Mouse (Mus musculus) left cerebral cortex, postnatal 36 days (tissue): Measurements from ENCODE around the gene Ppp1r36. TPM values are rescaled to one million over a fixed set of nuclear protein-coding genes. Genes with fewer than 3 reads are reported as not detected.

Experiments
- DNase-seq, 2 experiments: peaks; one replicate each; pipeline ENCODE4 v3.0.0; 2021 to 2022; ENCODE audit warnings: low spot score in 2 of 2, mixed read lengths in 1 of 2
- intact Hi-C: fragments of 180-260 bp; cut with DNase I; formaldehyde crosslinking; loops from one replicate; pipeline ENCODE4 v1.15.1; 2025
- total RNA-seq, 2 experiments: library from RNA; stranded (reverse); gene quantifications; 2 replicates each; pipeline ENCODE4 v1.2.3; 2021

Gene Ppp1r36
- total RNA-seq, 2 experiments from 2014 or later, result 1.2 to 1.3 TPM

DNA sequence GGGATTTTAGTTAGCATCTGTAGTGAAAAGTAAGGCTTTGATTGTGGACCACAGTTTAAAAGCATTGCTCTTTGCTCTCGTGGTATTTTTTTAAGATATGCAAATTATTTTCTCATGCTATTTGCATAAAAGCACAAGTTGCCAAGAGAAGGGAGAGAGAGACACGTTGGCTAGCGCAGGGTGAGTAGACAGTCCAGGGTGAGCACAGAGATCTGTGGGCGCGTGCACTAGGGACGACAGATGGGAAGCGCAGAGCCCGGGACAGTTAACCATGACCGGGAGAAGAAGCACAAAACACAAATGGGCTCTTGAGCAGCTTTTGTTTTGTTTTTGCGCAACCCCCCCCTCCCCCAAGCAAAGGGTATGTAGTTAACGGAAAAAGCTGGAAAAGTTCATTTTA lies 28.5 kb upstream of the Ppp1r36 start:
- intact Hi-C loops, result no loop called here
- DNase-seq, result no peak

DNA sequence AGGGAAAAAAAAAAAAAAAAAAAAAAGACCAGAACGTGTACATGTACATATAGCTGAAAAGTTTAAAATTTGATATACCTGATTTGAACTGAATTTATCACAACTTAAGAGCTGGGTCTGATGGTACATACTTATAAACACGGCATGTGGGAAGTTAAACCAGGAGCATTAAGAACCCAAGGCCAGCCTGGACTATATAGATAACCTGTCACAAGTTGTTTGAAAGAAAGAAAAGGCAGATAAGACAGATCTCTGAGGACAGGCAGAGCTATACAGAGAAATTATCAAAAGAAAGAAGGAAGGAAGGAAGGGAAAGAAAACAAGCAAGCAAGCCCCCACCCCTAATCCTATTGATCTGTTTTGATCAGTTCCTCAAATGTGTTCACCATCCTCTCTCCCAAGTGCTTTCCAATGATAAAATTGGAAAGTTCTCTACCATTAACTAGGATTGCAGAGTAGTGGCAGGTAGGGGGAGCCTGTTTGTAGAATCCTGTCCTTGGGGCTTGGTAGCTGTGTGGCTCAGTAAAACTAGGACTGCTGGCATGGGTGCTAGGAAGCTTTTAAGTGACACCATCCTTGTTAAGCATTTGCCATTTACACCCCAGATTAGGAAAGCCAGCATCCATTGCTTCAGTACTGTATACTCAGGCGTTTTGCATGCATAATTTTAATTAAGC lies 25.6 kb upstream of the Ppp1r36 start:
- intact Hi-C loops, result no loop called here
- no peak for DNase-seq

- intact Hi-C loops, result no loop called here
- DNase-seq, result no peak
These were observed 24.4 kb upstream of the Ppp1r36 start for GRCm38 (mm10) chr12:76392979-76393378.

DNA sequence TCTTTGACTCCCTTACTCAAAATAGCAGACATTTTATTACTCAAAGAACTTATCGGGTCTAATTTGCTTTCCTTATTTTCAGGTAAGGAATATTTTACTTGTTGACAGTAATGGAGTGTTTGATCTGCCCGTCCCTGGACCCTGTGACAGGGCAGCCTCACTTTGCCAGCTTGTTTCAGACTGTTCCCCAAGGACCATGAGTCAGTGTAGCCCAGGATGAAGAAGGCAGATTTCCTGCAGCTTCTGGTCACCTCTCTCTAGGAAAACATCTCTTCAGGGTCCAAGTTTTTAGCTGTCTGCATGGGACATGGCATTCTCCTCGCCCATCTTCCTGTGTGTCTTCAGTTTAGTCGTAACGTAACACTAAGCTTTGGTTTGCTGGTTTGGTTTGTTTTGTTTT lies 20.1 kb upstream of the Ppp1r36 start:
- no peak for DNase-seq
- intact Hi-C loops, result no loop called here

DNA sequence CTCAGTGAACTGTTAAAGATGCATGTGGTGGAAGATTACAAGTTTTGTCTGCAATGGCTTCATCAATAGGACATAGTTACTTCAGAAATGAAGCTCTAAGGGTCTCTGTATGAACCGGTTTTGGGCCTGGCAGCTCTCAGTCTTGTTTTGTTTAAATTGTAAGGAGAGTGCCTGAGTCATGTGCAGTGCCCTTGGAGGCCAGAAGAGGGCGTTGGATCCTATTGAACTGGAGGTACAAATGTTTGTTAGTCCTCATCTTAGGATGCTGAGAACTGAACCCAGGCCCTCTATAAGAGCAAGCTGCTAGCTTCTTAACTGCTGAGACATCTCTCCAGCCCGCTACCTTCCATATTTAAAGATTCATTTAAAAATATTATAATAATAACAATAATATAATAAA lies 15.7 kb upstream of the Ppp1r36 start:
- DNase-seq, result no peak
- intact Hi-C loops, result loop anchor here (2.0 kb wide), 1 partner anchor 63 kb away; no protein-coding TSS in a partner anchor

DNA sequence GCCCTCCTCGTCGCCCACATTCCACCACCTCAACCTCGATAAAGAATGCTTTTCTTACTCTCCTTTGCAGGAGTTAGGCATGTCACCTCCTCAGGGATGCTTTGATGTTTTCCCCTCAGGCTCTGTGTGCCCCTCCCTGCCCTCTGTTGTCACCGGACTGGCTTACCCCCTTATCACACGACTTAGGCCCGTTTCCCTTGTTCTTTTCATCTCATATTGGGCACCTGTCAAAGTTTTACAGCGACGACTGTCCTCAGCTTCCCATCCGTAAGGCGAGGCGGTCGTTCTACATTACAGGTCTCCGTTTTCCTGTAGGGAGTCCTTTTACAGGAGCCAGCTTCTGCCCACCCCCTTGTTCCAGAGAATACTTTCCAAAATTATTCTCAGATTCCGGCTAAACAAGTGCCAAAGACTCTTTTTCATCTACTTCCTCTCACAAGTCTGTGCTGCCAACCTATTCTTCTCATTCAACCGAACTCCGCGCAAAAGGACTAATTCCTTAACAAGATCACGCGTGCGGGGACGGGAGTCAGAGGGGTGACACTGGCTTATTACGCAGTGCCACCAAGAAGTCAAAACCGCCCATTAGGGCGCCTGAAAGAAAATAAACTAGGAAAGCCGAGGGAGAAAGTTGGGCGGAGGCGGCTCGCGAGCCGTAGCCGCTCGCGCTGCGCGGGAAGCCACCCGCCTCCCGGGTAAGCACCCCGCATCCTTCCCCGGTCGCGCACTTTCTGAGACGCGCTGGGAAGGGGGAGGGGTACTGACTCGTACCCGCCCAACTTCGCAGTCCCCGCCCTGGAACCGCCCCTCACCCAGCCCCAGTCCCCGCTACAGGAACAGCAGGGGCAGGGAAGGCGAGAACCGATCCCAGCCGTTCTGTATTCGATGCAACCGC lies 14.1 kb upstream of the Ppp1r36 start:
- no peak for DNase-seq
- intact Hi-C loops, result loop anchor here (1.0 to 2.0 kb wide), 2 partner anchors 33 to 62 kb away; partner anchors contain the start of gene Zbtb1

GRCm38 (mm10) chr12:76403886-76404537 lies 13.3 kb upstream of the Ppp1r36 start, which contains the start of gene Hspa2:
Hspa2 (plus strand) TSS chr12:76404176.
- intact Hi-C loops, result loop anchor here (1.0 to 2.0 kb wide), 3 partner anchors 34 to 69 kb away; partner anchors contain the start of gene Zbtb1
- DNase-seq, result peak; percentile 100

GRCm38 (mm10) chr12:76404836-76405182 lies 12.5 kb upstream of the Ppp1r36 start:
- DNase-seq, result peak; percentile 9 to 10
- intact Hi-C loops, result loop anchor here (2.0 kb wide), 1 partner anchor 68 kb away; no protein-coding TSS in a partner anchor

GRCm38 (mm10) chr12:76405183-76405970 lies 12.0 kb upstream of the Ppp1r36 start:
- DNase-seq, result peak; percentile 26 to 48
- intact Hi-C loops, result loop anchor here (2.0 kb wide), 1 partner anchor 67 kb away; no protein-coding TSS in a partner anchor

DNA sequence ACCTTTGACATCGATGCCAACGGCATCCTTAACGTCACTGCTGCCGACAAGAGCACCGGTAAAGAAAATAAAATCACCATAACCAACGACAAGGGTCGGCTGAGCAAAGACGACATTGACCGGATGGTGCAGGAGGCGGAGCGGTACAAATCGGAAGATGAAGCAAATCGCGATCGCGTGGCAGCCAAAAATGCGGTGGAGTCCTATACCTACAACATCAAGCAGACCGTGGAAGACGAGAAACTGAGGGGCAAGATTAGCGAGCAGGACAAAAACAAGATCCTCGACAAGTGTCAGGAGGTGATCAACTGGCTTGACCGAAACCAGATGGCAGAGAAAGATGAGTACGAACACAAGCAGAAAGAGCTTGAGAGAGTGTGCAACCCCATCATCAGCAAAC lies 11.4 kb upstream of the Ppp1r36 start:
- intact Hi-C loops, result loop anchor here (2.0 kb wide), 1 partner anchor 67 kb away; no protein-coding TSS in a partner anchor
- DNase-seq, result no peak

DNA sequence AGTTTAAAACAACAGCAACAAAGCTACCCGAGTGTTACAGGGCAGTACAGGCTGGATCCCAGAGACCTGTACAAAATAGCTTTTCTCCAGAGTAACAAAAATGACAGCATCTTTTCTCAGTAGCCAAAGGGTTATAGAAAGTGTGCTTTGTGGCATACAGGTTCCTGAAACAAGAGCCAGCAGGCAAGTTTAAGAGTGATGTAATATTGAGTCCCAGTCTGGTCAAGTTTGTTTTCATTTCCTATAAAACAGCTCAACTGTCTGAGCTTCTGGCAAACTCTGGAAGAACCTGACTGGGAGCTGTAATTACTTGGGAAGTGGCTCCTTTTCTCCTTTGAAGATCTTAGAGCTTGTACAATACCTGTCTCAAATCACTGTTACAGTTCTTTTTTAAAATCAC lies 10.2 kb upstream of the Ppp1r36 start:
- DNase-seq, result no peak
- intact Hi-C loops, result no loop called here

DNA sequence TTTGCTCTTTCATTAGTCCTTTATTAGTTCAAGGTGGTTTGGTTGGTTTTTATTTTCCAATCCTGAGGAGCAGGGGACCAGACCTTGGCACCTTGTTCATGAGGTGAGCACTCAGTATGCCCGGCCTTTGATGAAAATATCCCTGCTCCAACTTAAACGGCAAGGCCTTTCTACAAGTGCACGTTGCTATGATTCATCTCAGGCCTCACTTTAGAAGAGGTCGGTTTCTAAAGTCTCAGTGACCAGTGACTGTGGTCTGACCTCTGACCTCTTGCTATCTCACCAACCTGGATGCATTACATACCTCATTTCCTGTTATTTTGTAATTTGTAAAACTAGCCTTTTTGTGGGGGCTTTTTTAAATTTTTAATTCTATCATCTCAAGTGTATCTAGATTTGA lies 8.2 kb upstream of the Ppp1r36 start:
- intact Hi-C loops, result no loop called here

GRCm38 (mm10) chr12:76415383-76416010 lies 1.8 kb upstream of the Ppp1r36 start:
- intact Hi-C loops, result no loop called here

More for the DNA sequence above, 8.2 kb upstream of the Ppp1r36 start:
- DNase-seq, result no peak

DNA sequence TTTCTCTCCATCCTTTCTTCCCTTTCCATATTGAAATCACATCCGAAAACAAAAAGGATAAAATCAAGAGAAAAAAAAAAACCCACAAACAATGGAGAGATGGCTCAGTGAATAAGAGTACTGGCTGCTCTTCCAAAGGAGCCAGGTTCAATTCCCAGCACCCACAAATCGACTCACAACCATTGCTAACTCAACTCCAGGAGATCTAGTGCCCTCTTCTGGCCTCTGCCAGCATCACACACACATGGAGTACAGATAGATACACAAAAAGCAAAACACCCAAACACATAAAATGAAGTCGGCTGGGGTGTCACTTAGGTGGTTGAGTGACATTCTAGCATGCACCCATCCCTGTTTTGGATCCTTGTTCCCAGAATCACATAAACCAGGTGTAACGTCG lies 1.0 kb downstream of the Ppp1r36 start:
- intact Hi-C loops, result no loop called here
- DNase-seq, result no peak

More at GRCm38 (mm10) chr12:76415383-76416010, 1.8 kb upstream of the Ppp1r36 start:
- DNase-seq, result no peak

DNA sequence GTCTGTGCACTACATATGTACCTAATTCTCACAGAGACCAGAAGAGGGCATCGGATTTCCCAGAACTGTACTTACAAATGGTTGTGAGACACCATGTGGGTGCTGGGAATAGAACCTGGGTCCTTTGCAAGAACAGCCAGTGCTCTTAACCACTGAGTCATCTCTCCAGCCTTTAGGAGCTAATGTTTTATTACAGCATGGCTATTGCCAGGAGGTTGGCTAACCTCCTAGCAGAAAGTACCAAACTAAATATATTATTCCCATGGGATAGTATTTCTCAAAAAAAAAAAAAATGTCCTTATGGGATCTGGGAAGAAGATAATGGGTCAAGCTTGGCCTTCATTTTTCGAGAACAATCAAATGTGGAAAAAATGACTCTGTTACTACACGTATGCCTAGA lies 7.9 kb downstream of the Ppp1r36 start:
- intact Hi-C loops, result no loop called here

GRCm38 (mm10) chr12:76427546-76427945 lies 10.2 kb downstream of the Ppp1r36 start:
- intact Hi-C loops, result no loop called here
- no peak for DNase-seq

More for the DNA sequence above, 7.9 kb downstream of the Ppp1r36 start:
- no peak for DNase-seq

DNA sequence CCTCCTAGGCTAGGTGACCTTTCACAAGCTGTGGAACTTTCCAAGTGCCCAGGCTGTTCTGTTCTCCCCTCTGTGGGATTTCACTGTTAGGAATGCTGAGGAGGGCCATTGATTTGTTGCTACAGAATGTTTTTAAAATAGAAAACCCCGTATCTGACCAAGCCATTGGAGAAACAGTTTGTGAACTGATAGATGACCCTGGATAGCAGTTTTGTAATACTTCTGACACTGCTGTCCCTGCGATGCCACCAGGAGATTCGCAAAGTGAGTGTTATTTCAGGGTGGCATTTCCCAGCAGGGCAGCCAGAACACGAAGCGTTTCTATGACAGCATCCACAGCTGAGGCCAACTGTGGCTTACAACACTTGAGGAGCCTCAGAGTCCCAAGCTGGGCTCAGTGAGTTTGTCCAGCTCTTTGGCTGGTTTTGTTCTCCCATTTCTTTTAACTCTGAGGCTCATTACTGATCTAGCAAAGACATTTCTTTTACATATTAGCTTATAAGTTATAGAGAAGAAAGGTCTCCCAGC lies 13.6 kb downstream of the Ppp1r36 start:
- DNase-seq, result no peak

DNA sequence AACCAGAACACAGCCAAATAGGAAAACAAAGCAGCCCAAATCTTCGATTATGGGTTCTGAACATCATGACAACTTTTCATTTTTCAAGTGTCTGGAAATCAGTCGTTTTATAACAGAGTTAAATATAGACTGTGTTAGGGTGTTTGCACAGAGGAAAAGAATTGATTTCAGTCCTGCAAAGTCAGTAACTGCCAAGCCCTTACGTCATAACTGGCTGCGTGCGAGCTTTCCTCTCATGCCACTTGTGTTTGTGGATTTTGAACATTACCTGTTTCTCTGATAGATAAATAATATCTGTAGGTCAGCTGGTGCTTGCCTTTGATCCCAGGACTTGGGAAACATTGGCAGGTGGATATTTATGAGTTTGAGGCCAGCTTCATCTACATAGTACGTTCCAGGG lies 14.1 kb downstream of the Ppp1r36 start:
- no peak for DNase-seq
- intact Hi-C loops, result no loop called here

More for the DNA sequence above, 13.6 kb downstream of the Ppp1r36 start:
- intact Hi-C loops, result no loop called here
